Mouse (Mus musculus): ENCODE measurements around the gene Plxna2.

GRCm38 (mm10) chr1:194839230-194839910 is 221.4 kb downstream of the Plxna2 start:
- TF ChIP-seq POLR2A (IDR thresholded peaks at IDR 0.05; ENCODE audit: control insufficient read depth, extremely low read depth, insufficient read depth, low read length, poor library complexity) (no peak), CTCF (IDR thresholded peaks at IDR 0.05; ENCODE audit: borderline replicate concordance, control insufficient read depth, extremely low read depth, insufficient read depth, low read length, poor library complexity) (no peak)
